Mouse (Mus musculus) large intestine, adult 2 months (tissue): Measurements from ENCODE around the gene S1pr5. TPM values are rescaled to one million over a fixed set of nuclear protein-coding genes. Genes with fewer than 3 reads are reported as not detected.
"Not testable (repeated sequence)": the region's sequence is repeated elsewhere in the genome, so short reads cannot be mapped to it uniquely, and the experiment has no call there.

ENCODE experiments used
- DNase-seq: peaks from one replicate; pipeline ENCODE4 v3.0.0-alpha.2; 2012; ENCODE audit warnings: low read depth, low spot score
- WGBS: fragments of 180-500 bp; shearing (Covaris S2); methylation state at CpG from one replicate; pipeline ENCODE4 v1.1.7; 2018; 5-methylcytosine and 5-hydroxymethylcytosine counted together
- polyA plus RNA-seq: library from polyadenylated mRNA; depleted of rRNA; stranded (reverse); fragments of >200 nt; gene quantifications from 2 replicates; pipeline ENCODE4 v1.2.3, GENCODE M21; 2012; rRNA removed

The S1pr5 gene
- not detected in 2 replicates for polyA plus RNA-seq

- 1% methylated on average over 30 of the region's 30 CpGs for WGBS
- no peak for DNase-seq
Measured at GRCm38 (mm10) chr9:21248326-21248725, at the start of gene S1pr5. TSS of gene S1pr5 (minus strand) at chr9:21248443.

DNA sequence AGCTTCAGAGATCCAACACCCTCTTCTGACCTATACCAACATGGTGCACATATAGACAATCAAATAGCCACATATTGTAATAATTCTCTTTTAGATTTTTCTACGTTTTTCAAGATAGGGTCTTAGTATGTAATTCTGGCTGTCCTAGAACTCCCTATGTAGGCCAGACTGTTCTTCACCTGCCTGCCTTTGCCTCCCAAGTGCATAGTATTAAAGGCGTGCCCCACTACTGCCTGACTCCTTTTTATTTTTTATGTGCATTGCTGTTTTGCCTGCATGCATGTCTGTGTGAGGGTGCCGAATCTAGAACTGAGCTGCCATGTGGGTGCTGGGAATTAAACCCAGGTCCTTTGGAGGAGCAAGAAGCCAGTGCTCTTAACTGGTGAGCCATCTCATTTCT lies 44.0 kb upstream of the S1pr5 start:
- 85% methylated on average over 3 of the region's 3 CpGs for WGBS
- no peak for DNase-seq

DNA sequence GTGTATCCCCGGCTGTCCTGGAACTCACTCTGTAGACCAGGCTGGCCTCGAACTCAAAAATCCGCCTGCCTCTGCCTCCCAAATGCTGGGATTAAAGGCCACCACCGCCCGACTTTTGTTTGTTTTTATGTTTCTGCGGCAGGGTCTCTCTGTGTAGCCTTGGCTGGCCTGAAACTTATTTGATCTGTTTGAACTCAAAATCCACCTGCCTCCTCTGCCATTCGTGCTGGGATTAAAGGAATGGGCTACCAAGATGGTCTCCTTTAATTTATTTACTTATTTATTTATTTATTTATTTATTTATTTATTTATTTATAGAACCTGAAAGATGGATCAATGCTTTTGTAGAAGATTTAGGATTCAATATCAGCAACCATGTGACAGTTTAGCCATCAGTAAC lies 43.6 kb upstream of the S1pr5 start:
- 7% methylated on average over 7 of the region's 7 CpGs for WGBS

DNA sequence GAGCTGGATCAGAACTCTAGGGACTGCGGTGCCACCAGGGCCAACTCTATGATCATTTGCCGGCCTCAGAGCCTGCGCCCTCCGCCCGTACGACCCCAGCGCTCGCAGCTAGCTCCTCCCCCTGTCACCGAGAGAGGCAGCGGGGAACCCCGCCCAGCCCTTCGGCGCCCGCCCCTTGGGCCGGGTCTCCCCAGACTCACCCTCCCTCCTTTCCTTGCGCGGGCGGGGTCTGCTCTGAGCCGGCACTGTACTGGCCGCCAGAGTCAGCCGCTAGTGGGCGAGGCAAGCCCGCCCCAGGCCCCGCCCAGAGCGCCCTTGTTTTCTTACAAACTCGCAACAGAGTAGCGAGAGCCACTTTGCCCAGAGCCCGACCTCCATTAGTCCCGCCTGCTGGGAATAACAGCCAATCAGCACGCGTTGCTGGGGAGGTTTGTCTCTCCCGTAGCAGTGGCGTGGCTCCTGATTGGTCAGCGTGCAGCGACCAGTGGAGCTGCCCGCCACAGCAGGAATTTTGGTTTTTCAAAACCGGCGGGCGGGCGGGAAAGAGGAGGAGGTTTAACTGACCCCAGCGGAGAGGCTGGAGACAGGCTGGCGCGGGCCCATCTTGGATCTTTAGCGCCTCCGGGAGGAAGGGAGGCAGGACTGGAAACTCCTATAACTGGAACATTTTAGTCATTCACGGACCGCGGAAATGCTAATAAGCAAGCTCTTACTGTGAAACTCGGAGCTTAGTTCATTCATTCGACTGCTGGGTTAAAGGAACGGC lies 43.0 kb upstream of the S1pr5 start, which contains the start of gene Cdkn2d:
Gene Cdkn2d, minus strand, starts transcription at position 386 of the 766 bp plus-strand sequence.
- under 1% methylated on average over 51 of the region's 51 CpGs for WGBS
- peak; percentile 100 for DNase-seq

More for the DNA sequence above, 43.6 kb upstream of the S1pr5 start:
- DNase-seq: not testable (repeated sequence)

- WGBS: 1% methylated on average over 20 of the region's 20 CpGs
- DNase-seq: no peak
Measured at GRCm38 (mm10) chr9:21290589-21290988, 42.3 kb upstream of the S1pr5 start.

- 74% methylated on average over 2 of the region's 2 CpGs for WGBS
- DNase-seq: no peak
Measured at GRCm38 (mm10) chr9:21289337-21289671, 41.1 kb upstream of the S1pr5 start.

DNA sequence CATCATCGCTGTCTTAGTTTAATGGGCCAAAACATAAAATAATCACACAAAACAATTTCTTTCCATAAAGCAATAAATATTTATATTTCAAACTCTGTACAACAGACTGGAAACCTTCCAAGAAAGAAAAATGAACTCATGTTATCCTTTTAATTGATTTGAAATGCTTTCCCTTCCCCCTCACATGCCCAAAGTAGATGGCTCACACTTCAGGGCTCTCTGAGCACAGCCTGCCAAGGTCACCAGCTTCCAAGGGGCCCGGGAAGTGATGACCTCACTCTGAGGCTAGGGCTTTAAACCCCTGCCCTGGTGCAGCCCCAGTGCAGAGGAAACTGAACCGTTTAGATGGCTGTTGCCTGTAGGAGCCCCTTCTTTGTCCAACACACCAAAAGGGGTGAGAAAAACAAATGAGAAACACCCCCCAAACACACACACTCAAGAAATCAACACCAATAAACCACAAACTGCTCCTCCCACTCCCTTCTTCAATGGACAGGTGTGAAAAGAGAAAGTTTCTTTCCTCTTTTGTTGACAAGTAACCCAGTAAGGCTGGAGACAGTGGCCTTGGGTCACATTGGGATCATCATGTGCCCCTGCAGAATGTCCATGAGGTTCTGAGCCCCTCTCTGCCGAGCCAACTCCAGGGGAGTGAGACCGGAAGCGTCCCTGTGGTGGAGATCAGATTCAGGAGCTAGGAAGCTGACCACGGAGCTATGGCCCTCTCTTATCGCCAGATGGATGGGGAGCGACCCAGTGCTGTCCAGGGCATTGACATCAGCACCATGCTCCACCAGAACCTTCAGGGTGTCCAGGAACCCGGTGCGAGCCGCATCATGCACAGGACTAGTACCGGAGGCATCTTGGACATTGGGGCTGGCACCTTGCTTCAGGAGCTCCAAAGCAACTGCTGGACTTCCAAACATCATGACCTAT lies 40.4 kb upstream of the S1pr5 start:
- WGBS: 70% methylated on average over 13 of the region's 13 CpGs
- DNase-seq: no peak

GRCm38 (mm10) chr9:21287571-21288402 lies 39.5 kb upstream of the S1pr5 start, which contains the start of gene Kri1:
TSS of gene Kri1 (minus strand) at chr9:21287969.
- under 1% methylated on average over 59 of the region's 59 CpGs for WGBS
- DNase-seq: peak; percentile 97

DNA sequence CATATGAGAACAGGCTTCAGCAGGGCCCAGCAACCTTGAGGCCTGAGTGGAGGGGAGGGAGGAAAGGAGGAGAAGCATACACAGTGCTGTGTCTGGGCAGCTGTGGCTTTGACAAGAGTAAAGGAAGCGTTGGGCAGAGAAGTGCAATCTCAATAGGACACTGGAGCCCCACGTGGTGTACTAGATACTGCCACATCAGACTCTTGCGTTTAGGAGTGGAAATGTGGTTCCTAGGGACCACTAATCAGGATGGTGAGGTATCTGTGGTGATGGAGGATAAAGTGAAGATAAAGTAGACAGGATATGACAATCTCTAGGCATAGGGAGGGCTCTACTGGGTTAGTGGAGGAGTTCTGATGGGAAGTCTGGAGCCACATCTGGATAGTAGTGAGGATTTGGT lies 38.5 kb upstream of the S1pr5 start:
- 40% methylated on average over 3 of the region's 3 CpGs for WGBS
- DNase-seq: no peak

- WGBS: 53% methylated on average over 3 of the region's 3 CpGs
- DNase-seq: no peak
Measured at GRCm38 (mm10) chr9:21283994-21284393, 35.8 kb upstream of the S1pr5 start.

DNA sequence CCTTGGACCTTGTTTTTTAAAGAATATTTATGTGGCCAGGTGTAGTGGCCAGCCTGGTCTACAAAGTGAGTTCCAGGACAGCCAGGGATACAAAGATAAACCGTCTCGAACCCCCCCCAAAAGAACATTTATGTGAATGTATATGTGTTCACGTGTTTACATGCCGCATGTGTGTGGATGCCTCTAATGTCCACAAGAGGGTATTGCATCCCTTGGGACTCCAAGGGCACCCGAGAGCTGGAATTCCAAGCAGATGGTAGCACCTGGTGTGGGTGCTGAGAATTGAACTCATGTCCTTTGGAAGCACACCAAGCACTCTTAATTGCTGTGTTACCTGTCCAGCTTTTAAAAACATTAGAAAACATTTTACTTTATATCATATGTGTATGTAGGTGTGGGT lies 35.3 kb upstream of the S1pr5 start:
- 91% methylated on average over 5 of the region's 5 CpGs for WGBS
- no peak for DNase-seq

DNA sequence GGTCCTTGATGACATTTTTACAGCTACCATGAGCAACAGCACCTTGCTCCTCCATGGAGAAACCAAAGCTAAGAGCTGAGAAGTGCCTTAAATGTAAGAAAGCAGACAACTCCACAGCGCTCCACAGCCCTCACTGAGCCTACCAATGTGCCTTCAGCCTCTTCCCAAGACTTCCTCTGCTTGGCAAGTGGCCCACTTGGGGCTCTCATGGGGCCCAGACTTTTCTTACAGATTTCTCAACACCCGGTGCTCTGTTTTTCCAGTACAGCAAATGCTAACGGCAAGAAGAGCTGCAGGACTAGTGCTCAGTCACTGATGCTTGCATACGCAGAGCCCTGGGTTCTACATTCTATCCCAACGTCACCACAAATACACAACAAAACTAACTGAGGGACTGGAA lies 29.5 kb upstream of the S1pr5 start:
- WGBS: 91% methylated on average over 5 of the region's 5 CpGs
- no peak for DNase-seq

DNA sequence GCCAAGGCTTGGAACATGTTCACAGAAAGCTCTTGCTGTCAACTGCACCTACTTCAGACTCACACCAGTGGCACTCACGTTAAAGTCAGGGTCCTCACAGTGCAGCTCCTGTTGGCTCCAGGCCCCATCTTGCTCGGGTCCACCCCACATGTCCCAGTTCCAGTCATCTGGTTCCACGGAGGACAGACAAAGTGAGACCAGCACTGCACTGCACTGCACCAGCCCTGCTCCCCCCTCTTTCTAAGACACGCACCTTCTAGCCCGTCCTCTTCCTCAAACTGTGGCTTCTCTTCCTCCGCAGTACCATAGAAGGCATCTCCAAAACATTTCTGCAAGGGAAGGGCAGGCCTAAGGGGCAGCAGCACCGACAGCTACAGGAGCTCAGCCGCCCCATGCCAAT lies 28.1 kb upstream of the S1pr5 start:
- DNase-seq: no peak
- 79% methylated on average over 8 of the region's 8 CpGs for WGBS

DNA sequence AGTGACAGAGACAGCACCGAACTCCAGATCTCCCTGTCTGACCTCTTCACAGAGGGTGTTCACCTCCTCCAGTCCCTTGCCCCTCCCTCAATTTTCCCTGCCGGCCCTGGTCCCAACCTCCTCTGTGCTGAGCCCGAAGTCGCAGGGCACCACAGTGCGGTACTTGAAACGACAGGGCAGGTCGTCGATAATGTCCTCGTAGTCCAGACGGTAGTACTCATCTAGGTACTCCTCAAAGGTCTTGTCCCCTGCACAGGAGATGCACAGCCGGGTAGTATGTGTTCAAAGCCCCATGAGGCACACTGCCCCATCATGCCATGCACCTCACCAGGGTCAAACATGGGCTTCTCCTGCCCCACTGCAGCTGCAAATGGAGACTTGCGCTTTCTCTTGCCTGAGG lies 27.5 kb upstream of the S1pr5 start:
- no peak for DNase-seq
- WGBS: 85% methylated on average over 12 of the region's 12 CpGs

- WGBS: 73% methylated on average over 7 of the region's 7 CpGs
- no peak for DNase-seq
Measured at GRCm38 (mm10) chr9:21275013-21275710, 26.9 kb upstream of the S1pr5 start.

DNA sequence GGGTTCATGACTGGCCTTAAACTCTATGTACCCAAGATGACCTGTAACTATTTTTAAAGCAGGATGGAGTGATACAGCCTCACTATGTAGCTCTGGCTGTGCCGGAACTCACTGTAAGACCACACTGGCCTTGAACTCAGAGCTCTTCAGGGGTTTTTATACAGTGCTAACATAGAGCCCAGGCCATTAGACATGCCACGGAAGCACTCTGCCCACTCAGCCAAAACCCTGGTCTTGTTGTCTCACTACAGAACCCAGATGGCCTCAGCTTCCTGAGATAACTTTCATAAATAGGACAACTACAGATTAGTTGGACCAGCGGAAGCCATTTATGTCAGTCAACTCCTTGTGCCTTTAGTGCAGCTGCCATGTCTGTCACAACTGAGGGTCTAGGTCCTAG lies 26.1 kb upstream of the S1pr5 start:
- DNase-seq: no peak
- WGBS: 87% methylated on average over 3 of the region's 3 CpGs

DNA sequence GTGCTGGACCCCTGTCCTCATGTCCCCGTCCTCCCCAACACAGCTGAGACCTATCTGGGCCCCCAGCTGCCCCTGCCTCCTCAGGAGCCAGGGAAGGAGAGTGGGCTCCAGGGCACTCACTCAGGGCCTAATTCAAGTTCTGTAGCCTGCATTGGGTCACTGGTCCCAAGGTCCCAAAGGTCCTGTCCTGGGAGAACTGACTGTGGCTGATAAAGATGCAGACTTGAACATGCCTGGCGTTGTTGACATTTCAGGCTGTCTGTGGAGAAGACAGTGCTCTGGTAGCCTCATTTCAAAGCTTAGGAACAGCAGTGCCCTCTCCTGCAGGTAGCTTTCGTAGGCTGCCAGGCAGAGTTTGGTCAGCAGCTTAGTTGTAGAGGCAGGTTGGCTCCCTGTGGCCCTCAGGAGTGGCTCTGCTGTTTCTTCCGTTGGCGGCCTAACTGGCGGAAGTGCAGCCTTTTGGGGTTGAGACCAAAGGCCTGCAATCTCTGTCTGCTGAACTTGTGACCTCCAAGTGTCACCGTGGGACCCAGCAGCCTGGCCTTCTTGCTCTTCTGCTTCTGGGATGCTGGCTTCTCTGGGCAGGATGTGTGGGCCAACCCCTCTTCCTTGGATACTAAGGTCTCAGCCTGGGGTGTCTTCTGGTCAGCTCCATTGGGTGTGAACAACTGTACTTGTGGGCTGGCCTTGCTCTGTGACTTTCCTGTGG lies 25.4 kb upstream of the S1pr5 start:
- 76% methylated on average over 7 of the region's 7 CpGs for WGBS
- no peak for DNase-seq

DNA sequence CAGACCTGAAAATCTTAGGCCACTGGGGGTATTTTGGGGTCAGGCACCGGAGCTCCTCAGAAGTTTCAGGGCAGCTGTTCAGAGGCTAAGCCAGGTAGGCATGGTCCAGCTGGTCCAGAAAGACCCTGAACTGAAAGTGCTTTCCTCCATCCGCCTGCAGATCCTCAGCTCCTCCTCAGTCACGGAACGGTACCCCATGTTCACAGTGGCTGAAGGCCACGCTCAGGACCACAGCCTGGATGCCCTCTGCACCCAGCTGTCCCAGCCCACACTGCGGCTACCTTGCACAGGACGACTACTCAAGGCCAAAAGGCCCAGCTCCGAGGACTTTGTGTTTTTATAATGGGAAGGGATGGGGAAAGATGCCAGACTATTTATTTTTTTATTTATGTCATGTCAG lies 24.9 kb upstream of the S1pr5 start:
- WGBS: 73% methylated on average over 8 of the region's 8 CpGs
- no peak for DNase-seq

DNA sequence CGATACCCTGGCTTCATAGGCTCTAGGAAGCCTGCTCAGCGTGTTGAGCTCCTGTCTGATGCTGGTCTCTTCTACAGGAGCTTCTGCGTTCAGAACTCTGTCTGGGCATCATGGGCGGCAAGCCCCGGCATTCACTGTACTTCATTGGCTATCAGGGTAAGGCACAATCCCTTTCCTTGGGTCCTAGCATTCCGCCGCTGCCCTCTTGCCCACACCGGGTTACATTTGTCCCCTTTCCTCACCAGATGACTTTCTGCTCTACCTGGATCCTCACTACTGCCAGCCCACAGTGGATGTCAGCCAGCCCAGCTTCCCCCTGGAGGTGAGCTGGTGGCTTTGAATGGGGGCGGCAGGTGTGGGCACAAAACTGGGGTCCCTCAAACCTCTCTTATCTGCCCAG lies 24.1 kb upstream of the S1pr5 start:
- WGBS: 89% methylated on average over 9 of the region's 9 CpGs
- DNase-seq: no peak
